In the genomic region with DNA sequence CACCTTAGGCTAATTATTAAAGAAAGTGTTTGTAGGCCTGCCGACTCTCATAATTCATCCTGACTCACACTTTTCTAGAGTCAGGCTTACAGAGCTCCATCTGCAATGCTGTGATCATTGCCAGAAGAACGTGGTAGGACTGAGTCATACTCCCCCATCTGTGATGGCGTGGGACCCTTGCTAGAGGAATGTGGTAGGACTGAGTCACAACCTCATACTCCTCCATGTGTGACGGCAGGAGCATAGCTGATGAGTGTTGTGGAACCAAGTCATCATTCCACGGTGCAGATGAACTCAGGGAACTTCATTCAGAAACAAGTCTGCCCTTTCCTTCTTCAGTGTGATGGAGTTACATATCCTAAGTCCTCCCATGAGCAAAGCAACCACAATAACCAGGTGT, we compare ENCODE assay signal across 14 mouse cellular contexts.
DNase-seq lines count a peak whose midpoint lies in the region; ATAC-seq and TF ChIP-seq lines count a peak whose summit lies in the region.
"Had no signal": no experiment of that assay in that cellular context is flagged by ENCODE, and none has a peak within 500 bp of the region (broad histone marks: within the 10 kb centered on the region; RNA-seq: fewer than 3 reads in every experiment).

No protein-coding gene starts in this region.

- H3K4me1 ChIP-seq in embryonic fibroblast, embryonic 13.5 days (ENCODE audit: control insufficient read depth, insufficient read depth, low read length), result peaks cover 18% of the 10 kb centered on the region
- H3K4me1 ChIP-seq in heart, adult 2 months (ENCODE audit: control insufficient read depth, insufficient read depth, low read length), result no peaks in the 10 kb centered on the region; the same call in 1 of the 2 replicates
- no peaks in the 10 kb centered on the region for H3K4me1 ChIP-seq in heart, embryonic 11.5 days (ENCODE audit: control insufficient read depth, insufficient read depth, low read length)
- H3K4me1 ChIP-seq: embryonic facial prominence, embryonic 15.5 days; hindbrain, embryonic 13.5 days; midbrain, embryonic 15.5 days had no signal

- H3K9ac ChIP-seq in heart, adult 2 months (ENCODE audit: low read depth, low read length), result no peak overlapping the region
- H3K9ac ChIP-seq in heart, embryonic 11.5 days (ENCODE audit: low read depth, low read length), result no peak overlapping the region
- H3K9ac ChIP-seq: embryonic facial prominence, embryonic 15.5 days; heart, embryonic 13.5 days; hindbrain, embryonic 13.5 days; midbrain, embryonic 15.5 days had no signal

- DNase-seq in layer of hippocampus, adult 11-12 months (ENCODE audit: low spot score), result peak; percentile 72
- DNase-seq in layer of hippocampus, postnatal 10 days (ENCODE audit: low spot score in 2 of 2), result no peak
- peak; percentile 57 to 62 for DNase-seq in layer of hippocampus, postnatal 36 days
- peak; percentile 70 for DNase-seq in right cerebral cortex, postnatal 25 days
- no peak for DNase-seq in heart, adult 2 months
- no peak for DNase-seq in adrenal gland, postnatal 36 days
- DNase-seq: cerebellum, postnatal 25 days had no signal

- no peaks in the 10 kb centered on the region for H3K27me3 ChIP-seq in heart, adult 2 months (ENCODE audit: control insufficient read depth, insufficient read depth, low read length)
- no peaks in the 10 kb centered on the region for H3K27me3 ChIP-seq in heart, embryonic 11.5 days (ENCODE audit: control insufficient read depth, insufficient read depth, low read length)
- H3K27me3 ChIP-seq: embryonic facial prominence, embryonic 15.5 days; heart, embryonic 13.5 days; hindbrain, embryonic 13.5 days; midbrain, embryonic 15.5 days had no signal

- 0 out of 2 replicates have a peak, but pooled peaks have one; percentile 31 for TF ChIP-seq POLR2A in embryonic fibroblast, embryonic 13.5 days (IDR thresholded peaks at IDR 0.05; ENCODE audit: low read depth, low read length)
- no peak for TF ChIP-seq POLR2A in heart, adult 2 months (IDR thresholded peaks at IDR 0.05; ENCODE audit: insufficient read depth, low read depth, low read length)

- WGBS in heart, adult 2 months, result 82% methylated on average over 5 of the region's 5 CpGs
- 87% methylated on average over 5 of the region's 5 CpGs for WGBS in heart, embryonic 11.5 days (ENCODE audit: insufficient replicate concordance)

- intact Hi-C loops in heart, adult 2 months (cut with DNase I), result loop anchor here (10.0 kb wide), 1 partner anchor 750 kb away; no protein-coding TSS in a partner anchor

- no peaks in the 10 kb centered on the region for H3K79me2 ChIP-seq in heart, adult 2 months (replicated peaks; ENCODE audit: control insufficient read depth, insufficient read depth, low read length)

- no peak for TF ChIP-seq EP300 in heart, adult 2 months (IDR thresholded peaks at IDR 0.05; ENCODE audit: insufficient read depth, low read depth, low read length)

- H3K9me3 ChIP-seq in heart, embryonic 11.5 days (replicated peaks; ENCODE audit: control insufficient read depth, low read length), result no peaks in the 10 kb centered on the region
- H3K9me3 ChIP-seq: embryonic facial prominence, embryonic 15.5 days; heart, embryonic 13.5 days; hindbrain, embryonic 13.5 days; midbrain, embryonic 15.5 days had no signal

- no peak overlapping the region for H3K4me2 ChIP-seq in heart, embryonic 11.5 days
- H3K4me2 ChIP-seq: embryonic facial prominence, embryonic 15.5 days; heart, embryonic 13.5 days; hindbrain, embryonic 13.5 days; midbrain, embryonic 15.5 days had no signal

- TF ChIP-seq CTCF in embryonic fibroblast, embryonic 13.5 days (IDR thresholded peaks at IDR 0.05; ENCODE audit: borderline replicate concordance, insufficient read depth, low read length), result no peak
- TF ChIP-seq CTCF in heart, adult 2 months (IDR thresholded peaks at IDR 0.05), result no peak

- H3K4me3 ChIP-seq in embryonic fibroblast, embryonic 13.5 days (ENCODE audit: insufficient read depth, low read length), result no peak overlapping the region
- H3K4me3 ChIP-seq in heart, adult 2 months, result no peak overlapping the region
- H3K4me3 ChIP-seq in heart, embryonic 11.5 days (ENCODE audit: low read depth, low read length), result no peak overlapping the region
- H3K4me3 ChIP-seq: embryonic facial prominence, embryonic 15.5 days; heart, embryonic 13.5 days; hindbrain, embryonic 13.5 days; midbrain, embryonic 15.5 days had no signal

- peak overlapping the region; percentile 86 for H3K27ac ChIP-seq in embryonic fibroblast, embryonic 13.5 days (ENCODE audit: insufficient read depth, low read length)
- H3K27ac ChIP-seq in heart, adult 2 months, result no peak overlapping the region
- no peak overlapping the region for H3K27ac ChIP-seq in heart, embryonic 11.5 days (ENCODE audit: low read depth, low read length)
- H3K27ac ChIP-seq: embryonic facial prominence, embryonic 15.5 days; heart, embryonic 13.5 days; hindbrain, embryonic 13.5 days; midbrain, embryonic 15.5 days had no signal

- no peaks in the 10 kb centered on the region for H3K36me3 ChIP-seq in heart, adult 2 months (ENCODE audit: control insufficient read depth, insufficient read depth, low read length)
- no peaks in the 10 kb centered on the region for H3K36me3 ChIP-seq in heart, embryonic 11.5 days (ENCODE audit: control insufficient read depth, insufficient read depth, low read length)
- H3K36me3 ChIP-seq: embryonic facial prominence, embryonic 15.5 days; heart, embryonic 13.5 days; hindbrain, embryonic 13.5 days; midbrain, embryonic 15.5 days had no signal

- ATAC-seq in heart, embryonic 11.5 days (replicated peaks; ENCODE audit: insufficient number of reproducible peaks, low FRiP score, low TSS enrichment), result no peak
- ATAC-seq: lung, postnatal 0 days; midbrain, embryonic 15.5 days had no signal

Comparison
In these comparisons a context has a peak if more than half of its experiments do, and no peak if none do; other contexts are left out.
1. DNase-seq: peak in layer of hippocampus, adult 11-12 months (single experiment), layer of hippocampus, postnatal 36 days (2 of 2) and right cerebral cortex, postnatal 25 days (single experiment); none in layer of hippocampus, postnatal 10 days (0 of 2), heart, adult 2 months (0 of 2) and adrenal gland, postnatal 36 days (0 of 2).